Mouse (Mus musculus): ENCODE measurements around the gene Pnpla2. TPM values are rescaled to one million over a fixed set of nuclear protein-coding genes. Genes with fewer than 3 reads are reported as not detected.

Gene Pnpla2
- total RNA-seq, 2 experiments from 2014 or later = 351 to 430 TPM

GRCm38 (mm10) chr7:141476981-141477370, 22.0 kb downstream of the Pnpla2 start:
- intact Hi-C loops (cut with DNase I) = no loop called here
- no peak for DNase-seq

DNA sequence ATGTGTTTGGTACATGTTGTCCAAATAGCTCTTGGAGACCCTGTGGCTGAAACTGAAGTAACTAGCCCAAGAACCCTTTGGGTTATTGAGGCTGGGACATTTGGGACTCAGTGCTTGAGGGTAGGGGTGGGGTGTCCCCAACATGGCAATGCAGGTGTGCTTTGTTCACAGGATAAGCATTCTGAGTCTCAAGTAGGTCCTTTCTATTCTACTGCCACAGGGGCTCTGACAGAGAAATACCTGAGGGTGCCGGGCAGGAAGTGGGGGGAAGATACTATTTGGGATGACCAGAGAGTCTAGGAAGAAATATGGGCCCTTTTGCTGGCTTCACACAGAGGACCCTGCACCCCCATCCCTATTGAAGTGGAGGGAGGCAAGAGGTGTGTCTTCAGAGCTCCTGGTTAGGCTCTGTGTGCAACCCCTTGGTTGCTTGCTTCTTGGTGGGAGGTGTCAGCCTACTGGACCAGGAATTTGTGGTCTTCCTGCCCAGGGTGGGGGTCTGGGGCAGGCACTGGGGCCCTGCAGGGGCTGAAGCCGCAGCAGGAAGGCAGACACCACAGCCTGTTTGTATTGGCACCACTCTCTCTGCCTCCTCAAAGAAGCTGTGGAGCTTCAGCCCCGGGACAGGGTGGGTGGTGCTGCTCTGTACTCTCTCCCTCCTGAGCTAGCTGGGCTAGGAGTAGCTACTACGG, 22.7 kb downstream of the Pnpla2 start:
- DNase-seq = peak; percentile 29 to 32
- intact Hi-C loops (cut with DNase I) = no loop called here

DNA sequence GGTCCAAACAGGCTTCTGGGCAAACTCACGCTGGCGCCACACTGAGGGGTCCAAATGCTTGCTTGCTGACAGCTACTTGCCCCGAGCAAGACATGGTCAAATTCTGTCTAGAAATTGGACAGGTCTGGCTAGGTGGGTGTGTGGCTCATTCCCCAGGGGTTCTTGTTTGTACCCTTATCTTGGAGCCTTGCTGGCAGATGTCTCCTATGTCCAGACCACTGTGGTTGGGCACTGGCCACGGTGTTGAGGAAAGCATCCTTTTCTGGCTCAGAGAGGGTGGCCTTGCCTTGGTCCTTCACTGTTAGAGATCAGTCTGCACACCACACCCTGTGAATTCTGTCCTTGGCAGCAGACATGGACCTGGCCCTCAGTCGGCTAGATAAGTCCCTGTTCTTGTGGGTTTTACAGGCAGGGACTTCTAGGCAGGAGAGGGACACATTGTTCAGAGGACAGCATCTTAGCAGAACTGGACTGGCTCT, 23.3 kb downstream of the Pnpla2 start:
- intact Hi-C loops (cut with DNase I) = no loop called here
- DNase-seq = peak in 1 of 2 experiments; percentile 30

- peak; percentile 66 to 81 for DNase-seq
- intact Hi-C loops (cut with DNase I) = loop anchor here (1.0 to 2.0 kb wide), 2 partner anchors 44 to 186 kb away; no protein-coding TSS in a partner anchor
Measured at GRCm38 (mm10) chr7:141480842-141481497, 26.0 kb downstream of the Pnpla2 start.

- peak; percentile 46 to 64 for DNase-seq
Measured at GRCm38 (mm10) chr7:141481498-141482401, 26.8 kb downstream of the Pnpla2 start.

GRCm38 (mm10) chr7:141482531-141483024, 27.6 kb downstream of the Pnpla2 start:
- intact Hi-C loops (cut with DNase I) = no loop called here
- no peak for DNase-seq

More at GRCm38 (mm10) chr7:141481498-141482401, 26.8 kb downstream of the Pnpla2 start:
- intact Hi-C loops (cut with DNase I) = loop anchor here (2.0 kb wide), 1 partner anchor 185 kb away; no protein-coding TSS in a partner anchor

DNA sequence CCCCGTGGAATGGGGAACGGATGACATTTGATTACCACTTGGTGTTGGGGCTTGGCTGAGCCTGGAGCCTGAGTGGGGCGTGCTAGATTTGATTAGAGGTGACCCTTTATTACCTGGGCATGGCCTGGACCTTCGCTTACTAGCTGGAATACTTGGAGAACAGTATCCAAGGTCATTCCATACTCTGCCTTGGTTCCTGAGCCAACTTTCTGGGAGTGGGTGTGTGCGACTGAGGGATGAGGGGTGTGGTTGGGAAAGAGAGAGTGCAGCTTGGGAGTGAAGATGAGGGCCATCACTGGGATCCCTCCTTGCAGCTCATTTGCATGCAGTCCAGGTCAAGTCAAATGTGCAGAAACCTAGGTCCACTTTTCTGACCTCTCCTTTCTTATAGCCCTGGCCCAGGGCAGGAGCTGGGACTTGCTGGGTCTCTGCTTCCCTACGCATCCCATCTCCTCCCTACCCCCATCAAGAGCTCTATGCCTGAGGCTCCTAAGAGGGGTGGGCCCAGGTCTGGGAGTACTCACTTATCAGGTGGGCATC, 28.2 kb downstream of the Pnpla2 start:
- intact Hi-C loops (cut with DNase I) = no loop called here

DNA sequence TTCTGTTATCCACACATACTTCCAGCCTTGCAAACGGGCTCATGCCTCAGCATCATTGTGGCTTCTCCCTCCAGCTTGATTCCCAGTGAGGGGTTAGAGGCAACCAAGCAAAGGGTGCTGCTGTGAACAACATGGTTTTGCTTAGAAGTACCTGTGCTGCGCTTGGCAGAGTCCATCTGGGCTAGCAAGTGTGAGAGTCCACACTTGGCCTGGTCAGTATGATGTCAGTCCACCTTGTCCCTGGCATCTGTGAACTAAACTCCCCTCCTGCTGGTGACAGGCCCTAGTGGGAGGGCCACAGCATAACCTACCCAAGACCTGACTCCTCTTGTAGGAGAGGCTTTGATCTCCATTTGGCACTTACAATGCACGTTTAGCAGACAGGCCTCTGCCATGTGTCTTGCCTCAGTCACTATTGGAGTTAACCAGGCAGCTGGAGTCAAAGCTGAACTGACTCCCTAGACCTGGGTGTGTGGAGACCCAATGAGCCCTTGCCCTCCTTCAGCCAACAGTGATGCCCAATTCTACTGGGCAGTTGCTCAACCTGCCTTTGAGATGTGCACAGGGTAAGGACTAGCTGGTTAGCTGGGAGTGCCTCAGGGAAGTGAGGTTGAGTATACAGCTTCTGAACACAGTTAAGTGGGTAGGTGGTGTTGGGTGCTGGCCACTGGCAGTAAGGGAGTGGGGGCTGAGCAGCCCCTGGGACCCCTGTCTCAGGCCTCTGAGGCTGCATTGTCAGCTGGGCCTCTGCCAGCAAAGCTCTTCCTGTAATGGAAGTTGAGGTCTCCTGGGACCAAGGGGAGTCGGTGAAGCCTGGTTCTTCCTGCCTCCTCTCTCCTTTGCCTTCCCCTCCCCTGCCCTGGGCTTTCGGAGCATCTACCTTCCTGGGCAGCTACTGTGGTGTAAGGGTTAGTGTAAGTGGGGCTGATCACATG, 29.5 kb downstream of the Pnpla2 start:
- intact Hi-C loops (cut with DNase I) = no loop called here
- DNase-seq = peak in 1 of 2 experiments; percentile 27

More for the DNA sequence above, 28.2 kb downstream of the Pnpla2 start:
- no peak for DNase-seq

GRCm38 (mm10) chr7:141485186-141485585, 30.2 kb downstream of the Pnpla2 start:
- intact Hi-C loops (cut with DNase I) = no loop called here
- no peak for DNase-seq

GRCm38 (mm10) chr7:141485606-141486005, 30.6 kb downstream of the Pnpla2 start:
- no peak for DNase-seq
- intact Hi-C loops (cut with DNase I) = no loop called here

- intact Hi-C loops (cut with DNase I) = no loop called here
- DNase-seq = no peak
Measured at GRCm38 (mm10) chr7:141486239-141486638, 31.2 kb downstream of the Pnpla2 start.

DNA sequence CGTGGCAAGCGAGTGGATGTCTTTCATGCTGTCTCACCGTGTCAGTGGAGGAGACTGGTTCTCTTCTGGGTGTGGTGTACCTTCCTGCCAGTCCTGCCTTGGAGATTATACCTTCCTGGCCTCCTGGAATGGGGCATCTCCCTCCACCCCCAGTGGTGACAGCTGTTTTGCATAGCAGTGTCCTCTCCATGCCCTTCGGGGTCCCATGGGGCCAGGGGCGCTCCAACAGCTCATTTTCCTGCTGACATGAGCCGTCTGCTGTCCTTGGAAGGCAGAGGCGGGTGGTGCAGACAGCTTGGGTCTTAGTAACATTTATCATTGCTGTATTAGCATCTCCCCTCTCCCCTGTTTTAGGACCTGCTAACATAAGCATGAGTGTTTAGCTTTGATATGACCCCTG, 32.1 kb downstream of the Pnpla2 start:
- no peak for DNase-seq

DNA sequence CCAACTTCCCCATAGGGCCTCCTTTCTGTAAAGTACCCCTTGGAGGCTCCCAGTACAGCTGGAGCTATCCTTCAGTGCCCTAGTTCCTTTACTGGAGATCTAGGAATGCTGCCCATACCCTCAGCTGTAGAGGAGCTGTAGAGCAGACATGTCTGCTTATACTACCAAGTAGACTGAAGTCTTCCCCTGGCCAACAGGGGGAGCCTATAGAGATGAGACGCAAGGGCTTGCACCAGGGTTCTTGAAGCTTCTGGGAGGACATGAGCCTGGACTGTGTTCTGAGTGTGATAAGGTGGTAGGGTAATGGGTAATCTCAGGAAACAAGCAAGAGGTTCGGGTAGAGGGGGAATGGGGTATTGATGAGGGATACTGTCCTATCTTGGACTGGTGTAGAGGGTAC, 36.2 kb downstream of the Pnpla2 start:
- no peak for DNase-seq
- intact Hi-C loops (cut with DNase I) = no loop called here

More for the DNA sequence above, 32.1 kb downstream of the Pnpla2 start:
- intact Hi-C loops (cut with DNase I) = no loop called here

DNA sequence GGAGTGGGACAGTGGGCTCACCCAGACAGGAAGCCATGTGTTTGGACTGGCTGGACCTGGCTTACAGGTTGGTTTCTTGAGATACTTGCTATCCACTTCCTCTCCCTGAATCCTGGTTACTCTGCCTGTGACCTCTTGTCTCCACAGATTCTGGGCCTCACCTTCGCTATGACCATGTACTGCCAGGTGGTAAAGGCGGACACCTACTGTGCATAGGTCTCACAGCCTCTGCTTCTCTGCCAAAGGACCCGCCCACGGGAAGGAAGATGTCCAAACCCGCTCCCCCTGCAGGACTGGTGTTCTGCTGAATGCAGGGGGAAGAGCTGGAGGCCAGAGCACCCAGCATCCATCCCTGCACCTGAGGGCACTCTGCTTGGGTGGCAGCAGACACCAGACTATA, 37.7 kb downstream of the Pnpla2 start:
- no peak for DNase-seq

DNA sequence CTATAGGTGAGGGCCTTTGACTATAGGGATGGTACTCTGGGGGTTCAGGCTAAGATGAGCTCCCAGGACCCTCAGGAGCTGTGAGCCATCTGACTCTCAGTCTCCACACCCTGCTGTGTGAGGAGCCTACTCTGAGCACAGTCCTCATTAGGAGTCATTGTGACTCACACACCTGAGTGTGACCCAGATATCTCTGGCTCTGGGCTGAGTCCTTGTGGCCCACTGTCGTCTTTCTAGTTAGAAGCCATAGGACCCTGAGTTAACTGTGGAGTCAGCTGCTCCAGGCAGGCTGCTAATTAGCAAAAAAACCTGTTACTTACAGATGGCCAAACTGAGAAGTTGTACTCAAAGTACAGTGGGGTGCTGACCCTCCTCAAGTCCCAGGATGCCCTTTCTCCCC, 38.7 kb downstream of the Pnpla2 start:
- no peak for DNase-seq
- intact Hi-C loops (cut with DNase I) = no loop called here

More for the DNA sequence above, 37.7 kb downstream of the Pnpla2 start:
- intact Hi-C loops (cut with DNase I) = no loop called here

- intact Hi-C loops (cut with DNase I) = no loop called here
- no peak for DNase-seq
Measured at GRCm38 (mm10) chr7:141495379-141495778, 40.4 kb downstream of the Pnpla2 start.

GRCm38 (mm10) chr7:141495940-141496339, 40.9 kb downstream of the Pnpla2 start:
- intact Hi-C loops (cut with DNase I) = no loop called here
- DNase-seq = no peak

GRCm38 (mm10) chr7:141497600-141497999, 42.6 kb downstream of the Pnpla2 start:
- DNase-seq = peak; percentile 20 to 39
- intact Hi-C loops (cut with DNase I) = no loop called here

Data from heart, postnatal 14 days (tissue).